Mouse (Mus musculus): ENCODE results near the gene Il34. TPM values are rescaled to one million over a fixed set of nuclear protein-coding genes. Genes with fewer than 3 reads are reported as not detected.

The Il34 gene
- polyA plus RNA-seq, 1 experiment from 2014 or later: 4.5 TPM

GRCm38 (mm10) chr8:110700561-110700960, 105.2 kb downstream of the Il34 start:
- no peak overlapping the region for H3K9ac ChIP-seq
- no peak overlapping the region for H3K4me2 ChIP-seq
- no peak overlapping the region for H3K4me3 ChIP-seq
- H3K27ac ChIP-seq: no peak overlapping the region
- 88% methylated on average over 2 of the region's 2 CpGs for WGBS
- H3K9me3 ChIP-seq: no peaks in the 10 kb centered on the region
- peaks cover 50% of the 10 kb centered on the region for H3K4me1 ChIP-seq
- H3K36me3 ChIP-seq: no peaks in the 10 kb centered on the region
- no peaks in the 10 kb centered on the region for H3K27me3 ChIP-seq
- ATAC-seq (ENCODE audit: borderline replicate concordance, extremely low read depth, low FRiP score, low TSS enrichment): no peak

GRCm38 (mm10) chr8:110699501-110699900, 106.2 kb downstream of the Il34 start:
- H3K27ac ChIP-seq: no peak overlapping the region

GRCm38 (mm10) chr8:110698098-110698497, 107.6 kb downstream of the Il34 start:
- Histone ChIP-seq H3K4me1 (peaks cover 40% of the 10 kb centered on the region), H3K27ac (no peak overlapping the region), H3K27me3 (no peaks in the 10 kb centered on the region), H3K9ac (no peak overlapping the region), H3K4me3 (no peak overlapping the region), H3K4me2 (no peak overlapping the region), H3K9me3 (no peaks in the 10 kb centered on the region), H3K36me3 (no peaks in the 10 kb centered on the region)
- no peak for ATAC-seq (ENCODE audit: borderline replicate concordance, extremely low read depth, low FRiP score, low TSS enrichment)
- 67% methylated on average over 1 of the region's 1 CpGs for WGBS

More at GRCm38 (mm10) chr8:110699501-110699900, 106.2 kb downstream of the Il34 start:
- no peak overlapping the region for H3K9ac ChIP-seq
- H3K36me3 ChIP-seq: no peaks in the 10 kb centered on the region
- H3K9me3 ChIP-seq: no peaks in the 10 kb centered on the region
- WGBS: 72% methylated on average over 7 of the region's 7 CpGs
- no peak overlapping the region for H3K4me2 ChIP-seq
- H3K4me3 ChIP-seq: no peak overlapping the region
- H3K4me1 ChIP-seq: peaks cover 50% of the 10 kb centered on the region
- ATAC-seq (ENCODE audit: borderline replicate concordance, extremely low read depth, low FRiP score, low TSS enrichment): no peak
- H3K27me3 ChIP-seq: no peaks in the 10 kb centered on the region

GRCm38 (mm10) chr8:110697571-110697970, 108.2 kb downstream of the Il34 start:
- H3K9ac ChIP-seq: no peak overlapping the region
- no peak for ATAC-seq (ENCODE audit: borderline replicate concordance, extremely low read depth, low FRiP score, low TSS enrichment)
- peaks cover 38% of the 10 kb centered on the region for H3K4me1 ChIP-seq
- no peak overlapping the region for H3K4me3 ChIP-seq
- no peaks in the 10 kb centered on the region for H3K9me3 ChIP-seq
- no peak overlapping the region for H3K27ac ChIP-seq
- H3K36me3 ChIP-seq: no peaks in the 10 kb centered on the region
- no peaks in the 10 kb centered on the region for H3K27me3 ChIP-seq
- WGBS: 86% methylated on average over 5 of the region's 5 CpGs
- H3K4me2 ChIP-seq: no peak overlapping the region

- H3K36me3 ChIP-seq: no peaks in the 10 kb centered on the region
- H3K27me3 ChIP-seq: no peaks in the 10 kb centered on the region
- no peak overlapping the region for H3K9ac ChIP-seq
- ATAC-seq (ENCODE audit: borderline replicate concordance, extremely low read depth, low FRiP score, low TSS enrichment): no peak
- WGBS: 70% methylated on average over 4 of the region's 4 CpGs
- peaks cover 27% of the 10 kb centered on the region for H3K4me1 ChIP-seq
- no peak overlapping the region for H3K4me3 ChIP-seq
- H3K4me2 ChIP-seq: 0 out of 2 replicates have a peak overlapping the region, but pooled peaks have one; percentile 21
- H3K9me3 ChIP-seq: no peaks in the 10 kb centered on the region
- H3K27ac ChIP-seq: peak overlapping the region; percentile 72
Observed at GRCm38 (mm10) chr8:110696051-110696450, 109.7 kb downstream of the Il34 start.

- WGBS: 86% methylated on average over 5 of the region's 5 CpGs
- Histone ChIP-seq H3K9ac (no peak overlapping the region), H3K4me1 (peaks cover 29% of the 10 kb centered on the region), H3K9me3 (no peaks in the 10 kb centered on the region), H3K36me3 (no peaks in the 10 kb centered on the region), H3K27me3 (no peaks in the 10 kb centered on the region), H3K4me2 (0 out of 2 replicates have a peak overlapping the region, but pooled peaks have one; percentile 21), H3K27ac (peak overlapping the region; percentile 72), H3K4me3 (no peak overlapping the region)
- no peak for ATAC-seq (ENCODE audit: borderline replicate concordance, extremely low read depth, low FRiP score, low TSS enrichment)
Observed at GRCm38 (mm10) chr8:110695431-110695830, 110.3 kb downstream of the Il34 start.

GRCm38 (mm10) chr8:110694826-110695225, 110.9 kb downstream of the Il34 start:
- no peak for ATAC-seq (ENCODE audit: borderline replicate concordance, extremely low read depth, low FRiP score, low TSS enrichment)
- Histone ChIP-seq H3K36me3 (no peaks in the 10 kb centered on the region), H3K4me3 (no peak overlapping the region), H3K9ac (no peak overlapping the region), H3K27me3 (no peaks in the 10 kb centered on the region), H3K4me2 (no peak overlapping the region), H3K4me1 (peaks cover 29% of the 10 kb centered on the region), H3K27ac (peak overlapping the region; percentile 5; the same call in 1 of the 2 replicates), H3K9me3 (no peaks in the 10 kb centered on the region)
- WGBS: 56% methylated on average over 4 of the region's 4 CpGs

GRCm38 (mm10) chr8:110694226-110694625, 111.5 kb downstream of the Il34 start:
- no peak overlapping the region for H3K4me3 ChIP-seq
- ATAC-seq (ENCODE audit: borderline replicate concordance, extremely low read depth, low FRiP score, low TSS enrichment): no peak
- 66% methylated on average over 5 of the region's 5 CpGs for WGBS

More at GRCm38 (mm10) chr8:110694226-110694625, 111.5 kb downstream of the Il34 start:
- H3K4me1 ChIP-seq: peaks cover 33% of the 10 kb centered on the region
- no peak overlapping the region for H3K4me2 ChIP-seq
- no peaks in the 10 kb centered on the region for H3K27me3 ChIP-seq
- no peaks in the 10 kb centered on the region for H3K9me3 ChIP-seq
- no peak overlapping the region for H3K9ac ChIP-seq
- H3K36me3 ChIP-seq: no peaks in the 10 kb centered on the region
- H3K27ac ChIP-seq: no peak overlapping the region

Other genes starting within 250 kb of the Il34 start
- gene Vac14, start 187.3 kb downstream of the Il34 start, polyA plus RNA-seq (2015; fragmentation: Nextera tagmentation; extraction: Ambion mirVana): 18.2 and 19.1 TPM in 2 replicates
- gene Mtss1l, start 84.4 kb downstream of the Il34 start, polyA plus RNA-seq (2015; fragmentation: Nextera tagmentation; extraction: Ambion mirVana): 23.0 and 27.9 TPM in 2 replicates
- 68.4 and 74.3 TPM in 2 replicates for gene Cog4, start 40.7 kb upstream of the Il34 start, polyA plus RNA-seq (2015; fragmentation: Nextera tagmentation; extraction: Ambion mirVana)
- 141 and 146 TPM in 2 replicates for gene Sf3b3, start 40.9 kb upstream of the Il34 start, polyA plus RNA-seq (2015; fragmentation: Nextera tagmentation; extraction: Ambion mirVana)
- 10.8 and 11.4 TPM in 2 replicates for gene Fuk, start 96.6 kb upstream of the Il34 start, polyA plus RNA-seq (2015; fragmentation: Nextera tagmentation; extraction: Ambion mirVana)
- 18.3 and 20.5 TPM in 2 replicates for gene St3gal2, start 114.0 kb upstream of the Il34 start, polyA plus RNA-seq (2015; fragmentation: Nextera tagmentation; extraction: Ambion mirVana)
- gene Ddx19a, start 191.9 kb upstream of the Il34 start, polyA plus RNA-seq (2015; fragmentation: Nextera tagmentation; extraction: Ambion mirVana): 13.0 and 14.0 TPM in 2 replicates
- 7.0 and 7.3 TPM in 2 replicates for gene Ddx19b, start 225.8 kb upstream of the Il34 start, polyA plus RNA-seq (2015; fragmentation: Nextera tagmentation; extraction: Ambion mirVana)
- gene Aars, start 227.2 kb upstream of the Il34 start, polyA plus RNA-seq (2015; fragmentation: Nextera tagmentation; extraction: Ambion mirVana): 58.0 and 60.5 TPM in 2 replicates